Mouse (Mus musculus) cerebellum, adult 8-10 months (tissue): Measurements from ENCODE around the gene Rnf225.
"Not testable (repeated sequence)": the region's sequence is repeated elsewhere in the genome, so short reads cannot be mapped to it uniquely, and the experiment has no call there.

Source experiments
- DNase-seq: peaks from one replicate; pipeline ENCODE4 v3.0.0; 2022

Gene Rnf225

GRCm38 (mm10) chr7:12927191-12927680 is at the start of gene Rnf225:
Gene Rnf225 (plus strand): TSS chr7:12927416.
- DNase-seq, result peak; percentile 40

- no peak for DNase-seq
Measured at GRCm38 (mm10) chr7:12880036-12880435, 47.2 kb upstream of the Rnf225 start.

DNA sequence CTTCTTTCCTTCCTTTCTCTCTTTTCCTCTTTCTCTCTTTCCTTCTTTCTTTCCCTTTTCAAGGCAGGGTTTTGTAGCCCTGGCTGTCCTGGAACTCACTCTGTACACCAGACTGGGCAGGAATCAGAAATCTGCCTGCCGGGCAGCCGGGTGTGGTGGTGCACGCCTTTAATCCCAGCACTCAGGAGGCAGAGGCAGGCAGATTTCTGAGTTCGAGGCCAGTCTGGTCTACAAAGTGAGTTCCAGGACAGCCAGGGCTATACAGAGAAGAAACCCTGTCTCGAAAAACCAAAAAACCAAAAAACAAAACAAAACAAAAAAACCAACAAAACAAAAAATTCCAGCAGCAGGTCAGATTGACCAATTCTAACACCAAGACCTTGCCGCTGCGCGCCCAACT is 46.7 kb upstream of the Rnf225 start:
- DNase-seq, result not testable (repeated sequence)

DNA sequence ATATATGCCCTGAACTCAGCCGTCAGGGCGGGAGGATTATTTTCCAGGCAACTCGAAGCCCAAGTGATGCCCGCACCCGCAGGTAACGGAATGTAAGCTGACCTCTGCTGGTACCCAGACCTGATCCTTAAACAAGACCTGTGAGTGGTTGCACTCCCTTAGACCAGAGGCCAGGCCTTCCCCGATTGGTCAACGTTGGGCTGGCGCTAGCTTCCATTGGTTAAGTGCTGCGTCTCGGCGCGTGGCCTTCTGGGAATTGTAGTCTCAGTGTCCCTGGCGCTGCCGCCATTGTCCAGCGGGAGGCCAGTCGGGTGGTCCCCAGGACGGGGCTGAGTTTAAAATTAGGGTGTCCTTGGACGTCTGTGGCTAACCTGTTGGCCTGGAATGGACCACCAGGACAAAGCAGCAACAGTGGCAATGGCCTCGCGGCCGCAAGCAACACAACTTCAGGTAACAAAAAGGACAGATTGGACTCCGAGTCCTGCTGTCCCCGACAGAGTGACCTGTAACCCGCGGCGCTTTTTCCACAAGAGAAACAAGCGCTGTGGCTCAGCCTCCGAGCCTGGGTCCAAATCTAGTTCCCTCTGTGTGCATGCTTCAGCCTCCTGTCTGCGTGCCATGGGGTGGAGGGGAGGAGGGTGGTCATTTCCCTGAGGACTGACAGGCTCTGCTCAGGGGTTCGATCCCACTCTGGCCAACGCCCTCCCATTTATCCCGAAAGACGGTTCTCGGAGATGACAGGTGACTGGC is 46.1 kb upstream of the Rnf225 start, which contains the start of gene Zfp128:
Gene Zfp128, plus strand, starts transcription at position 267 of the 750 bp plus-strand sequence.
- DNase-seq, result peak; percentile 94

GRCm38 (mm10) chr7:12886563-12887266 is 40.5 kb upstream of the Rnf225 start:
- DNase-seq, result no peak

GRCm38 (mm10) chr7:12887585-12887984 is 39.6 kb upstream of the Rnf225 start:
- DNase-seq, result no peak

GRCm38 (mm10) chr7:12890928-12891327 is 36.3 kb upstream of the Rnf225 start:
- DNase-seq, result no peak

- DNase-seq, result no peak
Measured at GRCm38 (mm10) chr7:12891334-12891733, 35.9 kb upstream of the Rnf225 start.

DNA sequence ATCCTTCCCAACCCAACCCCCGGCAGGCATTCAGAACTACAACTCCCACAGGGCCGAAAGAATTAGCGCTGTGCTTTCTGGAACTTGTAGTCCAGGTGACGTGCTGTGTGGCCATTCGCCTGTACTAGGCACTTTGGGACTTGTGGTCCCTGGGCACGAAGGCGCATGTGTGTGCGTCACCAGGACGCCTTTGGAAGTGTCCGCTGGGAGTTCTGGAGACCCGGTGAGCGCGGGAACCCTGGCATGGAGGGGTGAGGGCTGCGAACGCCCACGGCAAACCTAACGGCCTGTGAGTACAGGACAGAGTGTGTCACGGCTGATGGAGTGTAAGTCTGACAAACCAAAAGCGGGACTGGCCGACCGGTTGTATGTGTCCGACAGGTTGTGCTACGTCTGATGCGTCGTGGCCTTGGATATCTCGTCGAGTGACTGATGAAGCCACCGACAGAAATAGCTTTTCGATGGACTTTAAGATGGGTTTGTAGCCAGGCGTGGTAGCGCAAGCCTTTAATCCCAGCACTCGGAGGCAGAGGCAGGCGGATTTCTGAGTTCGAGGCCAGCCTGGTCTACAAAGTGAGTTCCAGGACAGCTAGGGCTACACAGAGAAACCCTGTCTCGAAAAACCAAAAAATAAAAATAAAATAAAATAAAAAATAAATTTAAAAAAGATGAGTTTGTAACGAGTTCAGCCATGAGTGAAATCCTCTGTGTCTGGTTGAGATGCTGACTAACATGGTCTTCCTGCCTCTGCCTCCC is 29.4 kb upstream of the Rnf225 start, which contains the start of gene Zscan22:
Gene Zscan22, plus strand, starts transcription at position 161 of the 756 bp plus-strand sequence.
- DNase-seq, result peak; percentile 90

DNA sequence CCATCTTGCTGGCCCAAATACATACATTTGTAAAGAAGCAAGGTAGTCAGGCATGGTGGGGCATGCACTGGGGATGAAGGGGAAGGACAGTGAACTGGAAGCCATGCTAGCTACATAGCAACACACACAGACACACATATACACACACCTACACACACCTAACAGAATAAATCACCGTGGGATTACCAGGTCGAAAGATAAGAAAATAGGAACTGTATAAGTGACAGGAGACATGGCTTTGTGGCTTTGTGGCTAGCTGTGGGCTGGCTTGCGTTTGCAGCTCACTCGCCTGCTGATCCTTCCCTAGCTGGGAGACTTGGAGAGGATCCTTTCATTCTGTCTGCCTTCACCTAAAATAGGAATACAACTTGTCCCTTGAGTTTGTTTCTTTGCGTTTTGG is 25.7 kb upstream of the Rnf225 start:
- no peak for DNase-seq

DNA sequence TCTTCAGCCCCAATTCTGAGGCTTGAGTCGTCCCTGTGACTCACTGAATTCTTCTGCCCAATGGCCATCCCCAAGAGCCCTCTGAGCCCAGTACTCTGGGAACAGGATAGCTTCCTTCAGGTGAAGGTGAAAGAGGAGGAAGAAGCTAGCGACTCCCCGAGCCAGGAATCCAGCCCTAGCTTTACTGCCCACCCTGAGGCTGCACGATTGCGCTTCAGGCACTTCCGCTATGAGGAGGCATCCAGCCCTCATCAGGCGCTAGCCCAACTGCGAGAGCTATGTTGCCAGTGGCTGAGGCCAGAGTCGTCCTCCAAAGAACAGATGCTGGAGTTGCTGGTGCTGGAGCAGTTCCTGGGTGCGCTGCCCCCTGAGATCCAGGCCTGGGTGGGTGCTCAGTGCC is 23.6 kb upstream of the Rnf225 start:
- DNase-seq, result no peak

DNA sequence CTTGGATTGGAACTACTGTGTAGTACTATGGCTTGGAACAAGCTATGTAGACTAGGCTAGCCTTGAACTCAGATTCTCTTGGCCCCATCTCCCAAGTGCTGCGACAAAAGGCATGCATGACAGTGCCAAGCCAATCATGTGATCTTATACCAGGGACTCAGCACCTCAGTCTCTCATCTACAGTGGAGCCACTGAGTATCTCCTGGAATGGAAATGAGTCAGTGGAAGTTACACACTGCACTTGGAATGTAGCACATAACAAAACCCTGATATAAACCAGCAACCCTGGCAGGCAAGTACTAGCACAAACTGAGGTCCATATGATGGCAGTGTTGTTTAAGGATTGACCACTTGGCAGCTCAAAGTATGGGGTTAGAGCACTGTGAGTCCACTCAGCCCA is 22.1 kb upstream of the Rnf225 start:
- DNase-seq, result no peak

DNA sequence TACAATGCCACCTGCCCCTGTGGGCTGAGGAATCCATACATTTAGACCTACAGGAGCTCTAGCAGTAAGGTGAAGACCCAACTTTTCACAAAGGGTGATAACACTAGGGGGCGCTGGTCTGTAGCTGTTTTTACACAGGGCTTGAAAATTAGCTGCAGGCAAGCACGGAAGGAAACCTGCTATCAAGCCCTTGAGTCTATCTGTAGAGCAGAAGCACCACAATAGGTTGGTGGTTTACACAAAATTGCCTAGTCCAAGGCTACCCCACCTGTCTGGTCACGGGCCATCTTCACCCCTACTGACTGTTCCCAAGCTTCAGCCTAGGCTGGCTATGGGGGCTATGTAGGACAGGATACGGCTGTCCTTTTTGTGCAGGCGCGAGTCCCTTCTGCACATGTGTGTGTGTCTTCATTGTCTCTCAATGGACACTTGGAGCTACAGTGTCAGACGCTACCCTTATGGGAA is 17.7 kb upstream of the Rnf225 start:
- DNase-seq, result peak; percentile 80

DNA sequence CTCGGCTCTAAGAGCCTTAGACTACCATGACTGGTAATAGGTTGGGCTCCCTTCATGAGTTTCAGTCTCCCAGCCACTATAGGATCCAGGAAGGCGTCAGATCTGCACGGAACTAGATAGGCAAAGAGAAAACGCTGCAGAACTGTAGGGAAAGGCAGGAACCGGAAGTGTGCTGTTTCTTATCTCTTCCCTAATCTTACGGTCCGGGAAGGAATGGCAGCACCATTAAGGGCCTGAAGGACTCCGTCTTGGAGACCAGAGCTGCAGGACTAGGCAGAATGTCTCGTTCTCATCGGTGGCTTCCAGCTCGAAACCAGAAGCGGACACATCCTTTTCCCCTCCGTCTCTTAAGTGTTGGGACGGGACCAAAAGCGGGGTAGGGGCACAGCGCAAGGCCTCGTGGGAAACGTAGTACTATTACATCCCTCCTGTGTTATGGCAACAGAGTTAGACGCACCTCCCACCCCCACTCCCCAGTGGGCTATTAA is 17.0 kb upstream of the Rnf225 start:
- peak; percentile 62 for DNase-seq

- no peak for DNase-seq
Measured at GRCm38 (mm10) chr7:12913556-12913955, 13.7 kb upstream of the Rnf225 start.

- DNase-seq, result not testable (repeated sequence)
Measured at GRCm38 (mm10) chr7:12920495-12920894, 6.7 kb upstream of the Rnf225 start.

GRCm38 (mm10) chr7:12921318-12921704 is 5.9 kb upstream of the Rnf225 start:
- DNase-seq, result no peak

DNA sequence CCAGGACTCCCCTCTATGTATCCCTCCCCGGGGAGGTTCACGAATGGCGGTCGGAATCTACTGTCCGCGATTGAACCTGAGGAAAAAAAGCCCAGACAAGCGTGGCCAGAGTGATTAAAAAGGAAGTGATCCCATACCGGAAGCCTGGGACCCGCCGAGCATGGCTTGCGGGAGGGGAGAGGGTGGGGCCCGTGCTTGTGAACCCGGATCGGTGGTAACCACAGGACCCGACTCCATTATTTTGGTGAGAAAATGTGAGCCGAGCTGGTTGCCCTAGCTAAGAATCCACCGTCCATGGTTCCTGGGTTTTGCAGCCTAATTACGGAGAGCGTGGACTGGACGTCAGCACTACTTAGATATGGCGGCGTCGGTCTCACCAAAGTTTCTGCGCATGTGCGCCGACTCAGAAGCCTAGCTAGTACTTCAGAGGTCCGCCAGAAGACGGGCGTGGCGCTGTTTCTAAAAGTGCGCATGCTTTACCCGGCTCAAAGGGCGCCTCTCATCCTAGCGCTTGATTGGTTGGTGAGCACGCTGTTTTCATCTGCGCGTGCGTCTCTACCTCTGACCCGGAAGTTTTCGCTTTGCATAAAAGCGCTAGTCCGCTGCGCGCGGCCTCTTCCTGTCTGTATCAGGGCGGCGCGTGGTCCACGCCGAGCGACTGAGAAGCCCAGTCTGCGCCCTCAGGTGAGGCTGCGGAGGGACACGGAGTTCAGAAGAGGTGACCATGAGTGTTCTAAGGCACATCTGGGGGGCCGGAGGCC is 5.3 kb upstream of the Rnf225 start, which contains the start of gene Rps5:
Gene Rps5, plus strand, starts transcription at position 586 of the 761 bp plus-strand sequence.
- peak; percentile 98 for DNase-seq

- no peak for DNase-seq
Measured at GRCm38 (mm10) chr7:12922729-12923128, 4.5 kb upstream of the Rnf225 start.

GRCm38 (mm10) chr7:12926316-12926715 is 900 bp upstream of the Rnf225 start:
- DNase-seq, result peak; percentile 37

GRCm38 (mm10) chr7:12927693-12928589 is 725 bp downstream of the Rnf225 start:
- DNase-seq, result peak; percentile 70
